Mouse (Mus musculus) thymus, postnatal 14 days (tissue): ENCODE measurements around the gene Sh3bp1.
A peak's percentile ranks its signal among the peaks of the same experiment; 100 is the strongest.
"Not testable (repeated sequence)": the region's sequence is repeated elsewhere in the genome, so short reads cannot be mapped to it uniquely, and the experiment has no call there.

ENCODE experiments used
- DNase-seq: peaks from one replicate; pipeline ENCODE4 v3.0.0; 2021

Sh3bp1 gene

GRCm38 (mm10) chr15:78877810-78878390 lies 21.7 kb upstream of the Sh3bp1 start:
- no peak for DNase-seq

GRCm38 (mm10) chr15:78878792-78879516 lies 20.6 kb upstream of the Sh3bp1 start:
- not testable (repeated sequence) for DNase-seq

- no peak for DNase-seq
Measured at GRCm38 (mm10) chr15:78880432-78880831, 19.1 kb upstream of the Sh3bp1 start.

GRCm38 (mm10) chr15:78881828-78882227 lies 17.7 kb upstream of the Sh3bp1 start:
- DNase-seq: no peak

- no peak for DNase-seq
Measured at GRCm38 (mm10) chr15:78889401-78889853, 10.1 kb upstream of the Sh3bp1 start.

- no peak for DNase-seq
Measured at GRCm38 (mm10) chr15:78892440-78892839, 7.1 kb upstream of the Sh3bp1 start.

- peak; percentile 57 for DNase-seq
Measured at GRCm38 (mm10) chr15:78894726-78895125, 4.8 kb upstream of the Sh3bp1 start.

- DNase-seq: peak; percentile 27
Measured at GRCm38 (mm10) chr15:78895741-78896140, 3.8 kb upstream of the Sh3bp1 start.

GRCm38 (mm10) chr15:78896149-78896548 lies 3.4 kb upstream of the Sh3bp1 start:
- peak; percentile 55 for DNase-seq

- DNase-seq: no peak
Measured at GRCm38 (mm10) chr15:78897488-78897887, 2.1 kb upstream of the Sh3bp1 start.

- peak; percentile 78 for DNase-seq
Measured at GRCm38 (mm10) chr15:78898507-78899001, 1.0 kb upstream of the Sh3bp1 start.

GRCm38 (mm10) chr15:78899409-78899739 lies 194 bp upstream of the Sh3bp1 start, which contains the start of gene Gm49510:
Gene Gm49510, plus strand, starts transcription at chr15:78899667.
- DNase-seq: no peak

- DNase-seq: no peak
Measured at GRCm38 (mm10) chr15:78900585-78901421, 1.2 kb downstream of the Sh3bp1 start.

- DNase-seq: peak; percentile 38
Measured at GRCm38 (mm10) chr15:78901422-78901789, 1.8 kb downstream of the Sh3bp1 start.

- peak; percentile 86 for DNase-seq
Measured at GRCm38 (mm10) chr15:78903243-78903642, 3.7 kb downstream of the Sh3bp1 start.

GRCm38 (mm10) chr15:78908399-78908798 lies 8.8 kb downstream of the Sh3bp1 start:
- no peak for DNase-seq

- no peak for DNase-seq
Measured at GRCm38 (mm10) chr15:78908982-78909381, 9.4 kb downstream of the Sh3bp1 start.

GRCm38 (mm10) chr15:78912040-78912439 lies 12.5 kb downstream of the Sh3bp1 start:
- DNase-seq: peak; percentile 53

GRCm38 (mm10) chr15:78913632-78914090 lies 14.1 kb downstream of the Sh3bp1 start, which contains the start of gene Pdxp:
Gene Pdxp, plus strand, starts transcription at chr15:78913919.
- DNase-seq: peak; percentile 98

- DNase-seq: peak; percentile 68
Measured at GRCm38 (mm10) chr15:78914091-78914822, 14.7 kb downstream of the Sh3bp1 start.

GRCm38 (mm10) chr15:78914823-78915659 lies 15.5 kb downstream of the Sh3bp1 start:
- DNase-seq: no peak

- peak; percentile 79 for DNase-seq
Measured at GRCm38 (mm10) chr15:78915660-78916017, 16.1 kb downstream of the Sh3bp1 start.
